Mouse (Mus musculus) neutrophil, adult 5-6 weeks (primary cell): ENCODE data around the gene Smim27. TPM values are rescaled to one million over a fixed set of nuclear protein-coding genes. Genes with fewer than 3 reads are reported as not detected.

Experiments
- ATAC-seq: fragments of 151-379, 151-347 bp; 2 replicates; pipeline ENCODE4 v1.8.0; 2017; ENCODE audit warnings: mild to moderate bottlenecking, moderate TSS enrichment; ENCODE audit not compliant: insufficient number of reproducible peaks, poor library complexity, low FRiP score, severe bottlenecking; ENCODE audit errors: extremely low read depth
- total RNA-seq: library from RNA; stranded (forward); fragments of 200-1000 nt; gene quantifications from 2 replicates; pipeline ENCODE4 v1.2.3, GENCODE M21; 2017

Gene Smim27
- 1.6 and 3.6 TPM in 2 replicates for total RNA-seq

- ATAC-seq: peak; percentile 87
Observed at GRCm38 (mm10) chr4:40269430-40270032, at the start of gene Smim27, which contains the start of gene Topors. Gene Smim27 (plus strand): TSS chr4:40269579. Gene Topors (minus strand): TSS chr4:40269850.

GRCm38 (mm10) chr4:40220437-40220836, 48.9 kb upstream of the Smim27 start:
- ATAC-seq: no peak

GRCm38 (mm10) chr4:40221004-40221760, 48.2 kb upstream of the Smim27 start:
- ATAC-seq: no peak

- no peak for ATAC-seq
Observed at GRCm38 (mm10) chr4:40221876-40222585, 47.3 kb upstream of the Smim27 start.

GRCm38 (mm10) chr4:40226095-40226494, 43.3 kb upstream of the Smim27 start:
- ATAC-seq: no peak

- ATAC-seq: no peak
Observed at GRCm38 (mm10) chr4:40227131-40227530, 42.2 kb upstream of the Smim27 start.

- no peak for ATAC-seq
Observed at GRCm38 (mm10) chr4:40227886-40228285, 41.5 kb upstream of the Smim27 start.

- no peak for ATAC-seq
Observed at GRCm38 (mm10) chr4:40229723-40230122, 39.7 kb upstream of the Smim27 start.

- no peak for ATAC-seq
Observed at GRCm38 (mm10) chr4:40233062-40233664, 36.2 kb upstream of the Smim27 start.

- ATAC-seq: no peak
Observed at GRCm38 (mm10) chr4:40234256-40234655, 35.1 kb upstream of the Smim27 start.

- ATAC-seq: peak; percentile 54; the same call in 1 of the 2 replicates
Observed at GRCm38 (mm10) chr4:40236829-40237228, 32.5 kb upstream of the Smim27 start.

GRCm38 (mm10) chr4:40238483-40239408, 30.6 kb upstream of the Smim27 start:
- no peak for ATAC-seq

- ATAC-seq: peak; percentile 65
Observed at GRCm38 (mm10) chr4:40239409-40240271, 29.7 kb upstream of the Smim27 start, which contains the start of gene Ddx58. Gene Ddx58 (minus strand): TSS chr4:40239828.

GRCm38 (mm10) chr4:40240272-40240744, 29.1 kb upstream of the Smim27 start:
- ATAC-seq: no peak

GRCm38 (mm10) chr4:40241928-40242327, 27.5 kb upstream of the Smim27 start:
- no peak for ATAC-seq

- ATAC-seq: no peak
Observed at GRCm38 (mm10) chr4:40243006-40243405, 26.4 kb upstream of the Smim27 start.

- ATAC-seq: peak; percentile 77
Observed at GRCm38 (mm10) chr4:40244035-40244434, 25.3 kb upstream of the Smim27 start.
